Mouse (Mus musculus) ES-E14 (cell line): ENCODE measurements around the gene Lmnb2. TPM values are rescaled to one million over a fixed set of nuclear protein-coding genes. Genes with fewer than 3 reads are reported as not detected.

Source experiments
- DNase-seq: peaks from one replicate; pipeline ENCODE4 v3.0.0-alpha.2; 2013; ENCODE audit warnings: low read depth, low spot score
- H3K27ac ChIP-seq: 2 replicates; pipeline ENCODE4 v1.5.1; 2012; ENCODE audit warnings: low read depth, mild to moderate bottlenecking, low read length, moderate library complexity, mixed read lengths; ENCODE audit not compliant: poor library complexity, insufficient read depth, severe bottlenecking
- H3K36me3 ChIP-seq: 2 replicates; pipeline ENCODE4 v1.6.1; 2012; ENCODE audit warnings: mild to moderate bottlenecking, low read length, moderate library complexity, mixed read lengths; ENCODE audit not compliant: control insufficient read depth, poor library complexity, insufficient read depth, severe bottlenecking
- H3K4me1 ChIP-seq, 2 experiments: fragments of 150-350 bp in 1 of 2; sonication (generic) in 1 of 2; 2 replicates each; pipeline ENCODE4 v1.6.1; 2012; ENCODE audit warnings: low read length in 2 of 2, mild to moderate bottlenecking in 1 of 2, mixed read lengths in 1 of 2; ENCODE audit not compliant: control insufficient read depth in 2 of 2, insufficient read depth in 2 of 2, poor library complexity in 1 of 2
- H3K4me3 ChIP-seq, 2 experiments: fragments of 150-350 bp in 1 of 2; sonication (generic) in 1 of 2; 2 replicates each; pipeline ENCODE4 v1.5.1; 2012; ENCODE audit warnings: low read length in 2 of 2, low read depth in 1 of 2, mild to moderate bottlenecking in 1 of 2, mixed read lengths in 1 of 2; ENCODE audit not compliant: insufficient read depth in 1 of 2, poor library complexity in 1 of 2, severe bottlenecking in 1 of 2
- H3K9ac ChIP-seq: 2 replicates; pipeline ENCODE4 v1.6.1; 2012; ENCODE audit warnings: low read depth, mild to moderate bottlenecking, low read length, mixed read lengths; ENCODE audit not compliant: poor library complexity, insufficient read depth, severe bottlenecking
- H3K9me3 ChIP-seq: fragments of 150-350 bp; sonication (generic); 2 replicates; pipeline ENCODE4 v1.6.1; 2012; ENCODE audit warnings: low read depth, mild to moderate bottlenecking, low read length; ENCODE audit not compliant: control insufficient read depth, insufficient read depth
- CHD2 ChIP-seq: IDR thresholded peaks from 2 replicates; pipeline ENCODE4 v1.6.1; 2014; ENCODE audit warnings: mild to moderate bottlenecking, low read depth, low read length, inconsistent platforms
- HCFC1 ChIP-seq: IDR thresholded peaks from 2 replicates; pipeline ENCODE4 v1.6.1; 2012; ENCODE audit warnings: low read length, inconsistent platforms, borderline replicate concordance; ENCODE audit not compliant: insufficient read depth
- MAFK ChIP-seq: IDR thresholded peaks from 2 replicates; pipeline ENCODE4 v1.6.1; 2014; ENCODE audit warnings: mild to moderate bottlenecking, low read depth, low read length, inconsistent platforms; ENCODE audit not compliant: insufficient read depth
- ZC3H11A ChIP-seq: IDR thresholded peaks from 2 replicates; pipeline ENCODE4 v1.6.1; 2012; ENCODE audit warnings: low read depth, mild to moderate bottlenecking, inconsistent platforms, low read length, borderline replicate concordance
- ZNF384 ChIP-seq: IDR thresholded peaks from 2 replicates; pipeline ENCODE4 v1.6.1; 2012; ENCODE audit warnings: low read depth, low read length, inconsistent platforms
- in situ Hi-C, 2 experiments: fragments of 600-800 bp; cut with MboI; formaldehyde crosslinking; loops; one replicate each; pipeline ENCODE4 v1.15.1; 2025; ENCODE audit warnings: low sequenced_read_pairs in 2 of 2, inconsistent platforms in 1 of 2; ENCODE audit not compliant: unreplicated experiment in 2 of 2
- total RNA-seq: library from RNA; depleted of rRNA; stranded (reverse); fragments of 300-350 nt; gene quantifications from 2 replicates; pipeline ENCODE4 v1.2.3, GENCODE M21; 2012

Lmnb2 gene
- total RNA-seq, 1 experiment, result 66.5 TPM

- H3K27ac ChIP-seq, result peak overlapping the region; percentile 46; the same call in 1 of the 2 replicates
- peak; percentile 60 for DNase-seq
- in situ Hi-C loops, result no loop called here
- no peak for TF ChIP-seq CHD2
- no peak for TF ChIP-seq HCFC1
- H3K4me1 ChIP-seq, result peaks cover 8 to 62% of the 10 kb centered on the region in 2 experiments
- H3K36me3 ChIP-seq, result no peaks in the 10 kb centered on the region
- H3K9ac ChIP-seq, result 0 out of 2 replicates have a peak overlapping the region, but pooled peaks have one; percentile 26
- H3K9me3 ChIP-seq, result no peaks in the 10 kb centered on the region
- H3K4me3 ChIP-seq, result peak overlapping the region in 1 of 2 experiments; percentile 12; a peak in 3 of 4 replicates
Measured at GRCm38 (mm10) chr10:80950314-80950713, 32.3 kb upstream of the Lmnb2 start.

- peak overlapping the region; percentile 2; a peak in 3 of 4 replicates for H3K4me3 ChIP-seq
- in situ Hi-C loops, result no loop called here
- TF ChIP-seq HCFC1 (no peak), ZC3H11A (no peak), ZNF384 (no peak), CHD2 (no peak), MAFK (no peak)
- H3K27ac ChIP-seq, result peak overlapping the region; percentile 41; the same call in 1 of the 2 replicates
- no peaks in the 10 kb centered on the region for H3K36me3 ChIP-seq
- no peaks in the 10 kb centered on the region for H3K9me3 ChIP-seq
- no peak for DNase-seq
- peak overlapping the region; percentile 48; the same call in 1 of the 2 replicates for H3K9ac ChIP-seq
- peaks cover 6 to 54% of the 10 kb centered on the region in 2 experiments for H3K4me1 ChIP-seq
Measured at GRCm38 (mm10) chr10:80949081-80949480, 31.0 kb upstream of the Lmnb2 start.

GRCm38 (mm10) chr10:80948570-80948969, 30.5 kb upstream of the Lmnb2 start:
- Histone ChIP-seq H3K9me3 (no peaks in the 10 kb centered on the region), H3K36me3 (no peaks in the 10 kb centered on the region), H3K4me3 (peak overlapping the region; percentile 2; a peak in 3 of 4 replicates), H3K27ac (peak overlapping the region; percentile 45; the same call in 1 of the 2 replicates), H3K9ac (peak overlapping the region; percentile 48; the same call in 1 of the 2 replicates), H3K4me1 (peaks cover 6 to 56% of the 10 kb centered on the region in 2 experiments)
- in situ Hi-C loops, result no loop called here
- no peak for TF ChIP-seq MAFK
- TF ChIP-seq ZNF384, result peak; percentile 69
- no peak for TF ChIP-seq HCFC1
- peak; percentile 64 for DNase-seq

- no peak for TF ChIP-seq HCFC1
- no peak for TF ChIP-seq CHD2
- TF ChIP-seq ZC3H11A, result no peak
- TF ChIP-seq MAFK, result no peak
- no peak for TF ChIP-seq ZNF384
- H3K36me3 ChIP-seq, result no peaks in the 10 kb centered on the region
- H3K4me1 ChIP-seq, result peaks cover 9 to 54% of the 10 kb centered on the region in 2 experiments
- H3K9me3 ChIP-seq, result no peaks in the 10 kb centered on the region
- H3K27ac ChIP-seq, result peak overlapping the region; percentile 45; the same call in 1 of the 2 replicates
- no peak overlapping the region for H3K4me3 ChIP-seq
- in situ Hi-C loops, result no loop called here
- H3K9ac ChIP-seq, result no peak overlapping the region
- no peak for DNase-seq
Measured at GRCm38 (mm10) chr10:80947802-80948201, 29.8 kb upstream of the Lmnb2 start.
